Mouse (Mus musculus) liver, embryonic 15.5 days (tissue): ENCODE measurements around the gene BC035044. TPM values are rescaled to one million over a fixed set of nuclear protein-coding genes. Genes with fewer than 3 reads are reported as not detected.
"Not testable (repeated sequence)": the region's sequence is repeated elsewhere in the genome, so short reads cannot be mapped to it uniquely, and the experiment has no call there.

Experiments used
- ATAC-seq: fragments of 200-750 bp; cut with Nextera tagmentation; 2 replicates; pipeline ENCODE4 v1.8.0; 2017; ENCODE audit warnings: moderate number of reproducible peaks, mild to moderate bottlenecking, moderate library complexity; ENCODE audit not compliant: insufficient read depth
- H3K27ac ChIP-seq: fragments of 300-500 bp; sonication (generic); replicated peaks from 2 replicates; pipeline ENCODE4 v1.5.1; 2015; ENCODE audit warnings: mild to moderate bottlenecking, inconsistent platforms
- H3K27me3 ChIP-seq: fragments of 300-500 bp; sonication (generic); 2 replicates; pipeline ENCODE4 v1.6.1; 2015; ENCODE audit warnings: mild to moderate bottlenecking, inconsistent platforms
- H3K36me3 ChIP-seq: fragments of 300-500 bp; sonication (generic); replicated peaks from 2 replicates; pipeline ENCODE4 v1.6.1; 2015; ENCODE audit warnings: moderate library complexity, mild to moderate bottlenecking, inconsistent platforms
- H3K4me1 ChIP-seq: fragments of 300-500 bp; sonication (generic); replicated peaks from 2 replicates; pipeline ENCODE4 v1.6.1; 2015; ENCODE audit warnings: inconsistent platforms
- H3K4me2 ChIP-seq: fragments of 300-500 bp; sonication (generic); 2 replicates; pipeline ENCODE4 v1.6.1; 2015; ENCODE audit warnings: moderate library complexity, mild to moderate bottlenecking, inconsistent platforms
- H3K4me3 ChIP-seq: fragments of 300-500 bp; sonication (generic); replicated peaks from 2 replicates; pipeline ENCODE4 v1.5.1; 2015; ENCODE audit warnings: mild to moderate bottlenecking, inconsistent platforms
- H3K9ac ChIP-seq: fragments of 300-500 bp; sonication (generic); 2 replicates; pipeline ENCODE4 v1.6.1; 2015; ENCODE audit warnings: moderate library complexity, mild to moderate bottlenecking, inconsistent platforms
- H3K9me3 ChIP-seq: fragments of 300-500 bp; sonication (generic); replicated peaks from 2 replicates; pipeline ENCODE4 v1.6.1; 2016; ENCODE audit warnings: inconsistent platforms
- WGBS: fragments of 180-500 bp; shearing (Covaris S2); methylation state at CpG from one replicate; pipeline ENCODE4 v1.1.7; 2015; ENCODE audit warnings: mixed read lengths; ENCODE audit not compliant: insufficient replicate concordance; 5-methylcytosine and 5-hydroxymethylcytosine counted together
- polyA plus RNA-seq: library from polyadenylated mRNA; unstranded; fragments of >200 nt; fragmentation: Nextera tagmentation; extraction: Ambion mirVana; gene quantifications from 2 replicates; pipeline ENCODE4 v1.2.1, GENCODE M21; 2015

Gene BC035044
- polyA plus RNA-seq, 1 experiment from 2014 or later: 6.9 TPM

DNA sequence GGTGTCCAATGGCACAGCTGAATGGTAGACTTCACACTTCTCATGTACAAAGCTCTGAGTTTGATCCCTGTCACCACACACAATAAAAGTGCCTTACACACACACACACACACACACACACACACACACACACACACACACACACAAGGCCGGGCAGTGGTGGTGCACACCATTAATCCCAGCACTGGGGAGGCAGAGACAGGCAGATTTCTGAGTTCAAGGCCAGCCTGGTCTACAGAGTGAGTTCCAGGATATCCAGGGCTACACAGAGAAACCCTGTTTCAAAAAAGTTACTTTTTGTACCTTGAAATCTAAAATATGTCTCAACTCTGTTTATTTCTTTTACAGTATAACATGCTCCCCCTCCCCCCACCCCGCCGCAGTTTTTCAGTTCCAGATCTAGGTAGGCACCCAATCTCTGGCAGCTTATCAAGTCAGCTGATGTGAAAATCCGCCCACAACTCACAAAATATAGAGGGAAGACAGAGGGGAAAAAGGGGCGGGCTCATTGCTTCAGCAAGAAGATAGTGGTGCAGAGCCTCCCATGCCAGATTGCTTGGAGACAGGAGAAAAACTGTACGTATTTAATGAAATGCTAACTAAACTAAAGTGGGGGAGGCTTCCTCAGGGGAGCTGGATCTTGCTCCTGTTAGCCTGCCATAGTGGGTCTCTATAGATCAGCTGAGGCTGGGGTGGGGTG, 3.7 kb downstream of the BC035044 start, which contains the start of gene Clec2i:
Clec2i (plus strand) TSS at position 498 of the 700 bp plus-strand sequence.
- Histone ChIP-seq H3K4me3 (0 out of 2 replicates have a peak within 1 kb of the TSS, but pooled peaks have one; percentile 9), H3K4me2 (peak within 1 kb of the TSS; percentile 13)
- not testable (repeated sequence) for H3K27ac ChIP-seq, H3K27me3 ChIP-seq, H3K9me3 ChIP-seq, ATAC-seq, H3K4me1 ChIP-seq, H3K9ac ChIP-seq, H3K36me3 ChIP-seq
- WGBS: 53% methylated on average over 6 of the region's 6 CpGs

DNA sequence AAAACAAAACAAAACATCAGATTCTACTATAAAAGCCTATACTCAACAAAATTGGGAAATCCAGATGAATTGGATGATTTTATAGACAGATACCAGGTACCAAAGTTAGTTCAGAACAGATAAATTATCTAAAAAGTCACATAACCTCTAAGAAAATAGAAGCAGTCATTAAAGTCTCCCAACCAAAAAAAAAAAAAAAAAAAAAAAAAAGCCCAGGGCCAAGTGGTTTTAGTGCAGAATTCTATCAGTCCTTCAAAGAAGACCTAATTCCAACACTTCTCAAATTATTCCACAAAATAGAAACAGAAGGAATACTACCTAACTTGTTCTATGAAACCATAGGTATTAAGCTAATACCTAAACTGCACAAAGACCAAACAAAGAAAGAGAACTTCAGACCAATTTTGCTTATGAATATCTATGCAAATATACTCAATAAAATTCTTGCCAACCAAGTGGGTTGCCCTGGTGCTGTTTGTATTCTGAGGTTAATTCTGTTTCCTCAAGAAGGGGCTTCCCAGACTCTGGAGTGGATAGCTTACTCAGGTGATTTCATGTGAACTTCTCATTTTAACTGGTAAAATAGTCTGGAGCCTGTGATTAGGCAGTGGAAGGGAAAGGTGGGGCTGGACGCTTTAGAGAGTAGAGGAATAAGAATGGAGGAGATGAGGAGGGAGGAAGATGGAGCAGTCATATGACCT, 18.9 kb downstream of the BC035044 start:
- no peaks in the 10 kb centered on the region for H3K36me3 ChIP-seq
- no peak overlapping the region for H3K9ac ChIP-seq
- H3K27ac ChIP-seq: no peak overlapping the region
- 53% methylated on average over 1 of the region's 1 CpGs for whole genome bisulfite sequencing
- no peaks in the 10 kb centered on the region for H3K9me3 ChIP-seq
- H3K4me3 ChIP-seq: no peak overlapping the region
- no peak overlapping the region for H3K4me2 ChIP-seq
- H3K27me3 ChIP-seq: no peaks in the 10 kb centered on the region
- no peak for ATAC-seq
- no peaks in the 10 kb centered on the region for H3K4me1 ChIP-seq

- Histone ChIP-seq H3K27ac (no peak overlapping the region), H3K27me3 (no peaks in the 10 kb centered on the region), H3K36me3 (no peaks in the 10 kb centered on the region), H3K4me3 (no peak overlapping the region), H3K9ac (no peak overlapping the region), H3K9me3 (no peaks in the 10 kb centered on the region), H3K4me1 (no peaks in the 10 kb centered on the region), H3K4me2 (no peak overlapping the region)
- WGBS: 51% methylated on average over 3 of the region's 3 CpGs
- ATAC-seq: no peak
Measured at GRCm38 (mm10) chr6:128868861-128869260, 22.1 kb downstream of the BC035044 start.

- H3K9me3 ChIP-seq: no peaks in the 10 kb centered on the region
- 62% methylated on average over 2 of the region's 2 CpGs for WGBS
- H3K4me1 ChIP-seq: peaks cover 9% of the 10 kb centered on the region
- H3K9ac ChIP-seq: no peak overlapping the region
- no peak overlapping the region for H3K4me3 ChIP-seq
- no peak overlapping the region for H3K27ac ChIP-seq
- H3K4me2 ChIP-seq: no peak overlapping the region
- no peaks in the 10 kb centered on the region for H3K27me3 ChIP-seq
- H3K36me3 ChIP-seq: no peaks in the 10 kb centered on the region
- ATAC-seq: no peak
Measured at GRCm38 (mm10) chr6:128857976-128858375, 33.0 kb downstream of the BC035044 start.

- H3K27me3 ChIP-seq: no peaks in the 10 kb centered on the region
- H3K27ac ChIP-seq: no peak overlapping the region
- WGBS: 73% methylated on average over 5 of the region's 5 CpGs
- H3K36me3 ChIP-seq: no peaks in the 10 kb centered on the region
- no peak overlapping the region for H3K4me2 ChIP-seq
- H3K4me1 ChIP-seq: peaks cover 14% of the 10 kb centered on the region
- no peak overlapping the region for H3K4me3 ChIP-seq
- peak; percentile 41 for ATAC-seq
- H3K9ac ChIP-seq: no peak overlapping the region
- no peaks in the 10 kb centered on the region for H3K9me3 ChIP-seq
Measured at GRCm38 (mm10) chr6:128856250-128856649, 34.7 kb downstream of the BC035044 start.

GRCm38 (mm10) chr6:128855477-128855876, 35.4 kb downstream of the BC035044 start:
- Histone ChIP-seq H3K27me3 (no peaks in the 10 kb centered on the region), H3K27ac (no peak overlapping the region), H3K9ac (no peak overlapping the region), H3K4me3 (no peak overlapping the region), H3K4me2 (no peak overlapping the region), H3K9me3 (no peaks in the 10 kb centered on the region), H3K4me1 (peaks cover 14% of the 10 kb centered on the region), H3K36me3 (no peaks in the 10 kb centered on the region)
- no peak for ATAC-seq
- WGBS: 20% methylated on average over 1 of the region's 1 CpGs

DNA sequence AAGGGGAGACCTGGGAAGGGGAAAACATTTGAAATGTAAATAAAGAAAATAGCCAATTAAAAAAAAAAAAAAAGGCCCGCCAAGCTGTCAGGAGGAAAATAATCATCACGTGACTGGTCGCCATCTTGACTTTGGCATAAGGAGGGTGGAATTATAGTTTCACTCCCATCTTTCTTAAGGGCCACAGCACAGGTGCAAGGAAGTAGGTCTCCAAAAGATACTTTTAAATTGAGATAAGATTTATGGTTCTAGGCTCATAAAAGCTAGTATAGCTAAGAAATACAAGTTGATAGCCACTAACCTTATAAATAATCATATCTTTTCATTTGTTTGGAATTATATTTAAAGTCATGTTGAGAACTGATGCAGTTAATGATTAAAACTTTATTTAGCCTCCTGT, 36.0 kb downstream of the BC035044 start:
- Histone ChIP-seq H3K27me3 (no peaks in the 10 kb centered on the region), H3K9me3 (no peaks in the 10 kb centered on the region), H3K36me3 (no peaks in the 10 kb centered on the region), H3K9ac (no peak overlapping the region), H3K4me3 (no peak overlapping the region), H3K27ac (no peak overlapping the region), H3K4me1 (peaks cover 17% of the 10 kb centered on the region), H3K4me2 (no peak overlapping the region)
- 80% methylated on average over 3 of the region's 3 CpGs for WGBS
- ATAC-seq: no peak

DNA sequence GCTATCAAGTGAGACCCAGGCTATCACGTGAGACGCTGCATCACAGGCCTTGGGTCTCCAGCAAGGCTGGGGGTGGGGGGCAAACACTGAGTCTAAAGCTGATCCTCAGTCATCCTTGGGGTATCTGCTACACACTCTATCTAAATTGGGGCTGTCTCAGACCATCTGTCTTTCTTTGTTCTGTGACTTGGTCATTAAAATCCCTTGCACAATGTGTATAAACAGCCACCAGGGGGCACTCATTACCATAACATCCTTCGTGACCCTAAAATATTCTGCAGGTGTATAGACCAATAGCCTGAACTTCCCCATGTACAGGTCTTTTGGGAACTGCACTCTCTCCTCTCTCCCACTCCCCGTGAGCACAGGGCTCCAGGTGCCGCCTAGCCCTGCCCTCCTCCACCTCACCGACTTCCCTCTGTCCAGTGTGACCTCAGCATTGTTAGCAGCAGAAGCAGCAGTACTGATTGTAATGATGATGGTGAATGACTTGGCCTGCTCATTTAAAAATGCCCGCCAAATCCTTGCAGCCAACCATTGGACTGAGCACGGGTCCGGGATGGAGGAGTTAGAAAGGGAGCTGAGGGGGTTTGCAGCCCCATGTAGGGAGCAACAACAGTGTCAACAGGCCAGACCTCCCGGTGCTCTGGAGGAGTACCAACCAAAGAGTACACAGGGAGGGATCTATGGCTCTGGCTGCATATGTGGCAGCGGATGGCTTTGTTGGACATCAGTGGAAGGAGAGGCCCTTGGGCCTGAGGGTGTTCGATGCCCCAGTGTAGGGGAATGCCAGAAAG, 36.7 kb downstream of the BC035044 start:
- Histone ChIP-seq H3K9me3 (no peaks in the 10 kb centered on the region), H3K36me3 (no peaks in the 10 kb centered on the region), H3K27ac (no peak overlapping the region), H3K27me3 (no peaks in the 10 kb centered on the region), H3K4me3 (no peak overlapping the region), H3K4me2 (no peak overlapping the region), H3K4me1 (peaks cover 21% of the 10 kb centered on the region), H3K9ac (no peak overlapping the region)
- WGBS: 43% methylated on average over 12 of the region's 12 CpGs
- ATAC-seq: no peak; the same call in 1 of the 2 replicates

DNA sequence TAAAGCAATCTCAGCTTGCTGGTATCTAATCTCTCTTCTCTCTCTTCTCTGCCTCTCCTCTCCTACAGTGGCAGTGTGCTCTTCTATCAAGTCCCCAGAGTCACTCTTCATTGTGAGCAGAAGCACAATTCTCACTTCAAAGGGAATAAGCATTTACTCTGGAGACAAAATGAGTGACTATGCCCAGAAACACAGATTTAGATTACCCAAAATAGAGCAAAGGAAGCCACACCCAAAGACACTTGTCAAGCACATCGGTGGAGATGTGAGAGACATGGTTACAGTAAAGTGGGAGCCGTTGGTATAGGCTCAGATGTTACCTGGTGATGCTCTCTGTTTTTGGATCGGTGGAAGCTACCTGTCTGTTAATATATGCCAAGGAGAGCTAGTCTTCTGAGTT, 38.2 kb downstream of the BC035044 start:
- Histone ChIP-seq H3K9ac (no peak overlapping the region), H3K36me3 (no peaks in the 10 kb centered on the region), H3K27me3 (no peaks in the 10 kb centered on the region), H3K27ac (no peak overlapping the region), H3K4me2 (no peak overlapping the region), H3K4me3 (no peak overlapping the region), H3K9me3 (no peaks in the 10 kb centered on the region), H3K4me1 (peaks cover 21% of the 10 kb centered on the region)
- no peak for ATAC-seq
- 45% methylated on average over 3 of the region's 3 CpGs for WGBS

GRCm38 (mm10) chr6:128851151-128851550, 39.8 kb downstream of the BC035044 start:
- Histone ChIP-seq H3K27ac (no peak overlapping the region), H3K36me3 (no peaks in the 10 kb centered on the region), H3K27me3 (no peaks in the 10 kb centered on the region), H3K4me2 (no peak overlapping the region; the same call in 1 of the 2 replicates), H3K9ac (no peak overlapping the region), H3K4me1 (peaks cover 19% of the 10 kb centered on the region), H3K4me3 (no peak overlapping the region), H3K9me3 (no peaks in the 10 kb centered on the region)
- 32% methylated on average over 2 of the region's 2 CpGs for WGBS
- ATAC-seq: no peak

DNA sequence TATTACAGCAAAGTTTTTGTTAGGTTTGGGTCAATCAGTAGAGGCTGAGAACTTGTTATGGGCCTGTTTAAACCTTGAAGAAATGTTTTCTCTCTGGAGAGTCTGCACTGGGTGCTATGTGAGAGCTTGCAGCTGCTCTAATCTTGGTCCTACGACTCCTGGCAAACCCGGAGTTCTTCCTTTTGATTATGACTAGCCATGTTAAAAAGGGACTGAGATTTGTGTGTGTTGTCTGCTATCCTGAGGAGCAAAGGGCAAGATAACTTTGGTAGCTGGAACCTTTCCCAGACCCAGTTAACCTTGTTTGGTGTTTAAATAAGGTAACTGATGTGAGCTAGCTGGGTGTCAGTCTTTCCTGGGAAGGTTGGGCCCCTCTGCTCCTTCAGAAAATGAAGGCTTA, 40.3 kb downstream of the BC035044 start:
- no peaks in the 10 kb centered on the region for H3K27me3 ChIP-seq
- no peaks in the 10 kb centered on the region for H3K36me3 ChIP-seq
- H3K4me3 ChIP-seq: no peak overlapping the region
- H3K9ac ChIP-seq: no peak overlapping the region
- H3K9me3 ChIP-seq: no peaks in the 10 kb centered on the region
- no peak for ATAC-seq
- no peak overlapping the region; the same call in 1 of the 2 replicates for H3K4me2 ChIP-seq
- no peak overlapping the region for H3K27ac ChIP-seq
- WGBS: 35% methylated on average over 2 of the region's 2 CpGs
- peaks cover 20% of the 10 kb centered on the region for H3K4me1 ChIP-seq
